Mouse (Mus musculus): Measurements from ENCODE around the gene Abcc4.
"Not testable (repeated sequence)": the region's sequence is repeated elsewhere in the genome, so short reads cannot be mapped to it uniquely, and the experiment has no call there.

Gene Abcc4

GRCm38 (mm10) chr14:118676308-118676994 is 29.6 kb downstream of the Abcc4 start:
- DNase-seq, result no peak

- peak in 1 of 2 experiments; percentile 36 for DNase-seq
Measured at GRCm38 (mm10) chr14:118674705-118675139, 31.3 kb downstream of the Abcc4 start.

GRCm38 (mm10) chr14:118674224-118674623 is 31.8 kb downstream of the Abcc4 start:
- DNase-seq, result no peak

GRCm38 (mm10) chr14:118673501-118673900 is 32.5 kb downstream of the Abcc4 start:
- DNase-seq, result no peak

GRCm38 (mm10) chr14:118672931-118673330 is 33.1 kb downstream of the Abcc4 start:
- DNase-seq, result not testable (repeated sequence)

- peak in 1 of 2 experiments; percentile 44 for DNase-seq
Measured at GRCm38 (mm10) chr14:118667499-118667898, 38.5 kb downstream of the Abcc4 start.

- no peak for DNase-seq
Measured at GRCm38 (mm10) chr14:118664661-118665060, 41.4 kb downstream of the Abcc4 start.

GRCm38 (mm10) chr14:118662625-118663276 is 43.3 kb downstream of the Abcc4 start:
- peak in 1 of 2 experiments; percentile 13 for DNase-seq

- peak in 1 of 2 experiments; percentile 15 for DNase-seq
Measured at GRCm38 (mm10) chr14:118662124-118662523, 43.9 kb downstream of the Abcc4 start.

- no peak for DNase-seq
Measured at GRCm38 (mm10) chr14:118659230-118659629, 46.8 kb downstream of the Abcc4 start.

GRCm38 (mm10) chr14:118658328-118658692 is 47.7 kb downstream of the Abcc4 start:
- no peak for DNase-seq

GRCm38 (mm10) chr14:118657673-118658327 is 48.2 kb downstream of the Abcc4 start:
- DNase-seq, result peak in 1 of 2 experiments; percentile 20

- no peak for DNase-seq
Measured at GRCm38 (mm10) chr14:118657206-118657605, 48.8 kb downstream of the Abcc4 start.

- peak; percentile 20 to 25 for DNase-seq
Measured at GRCm38 (mm10) chr14:118656036-118656435, 50.0 kb downstream of the Abcc4 start.

- DNase-seq, result peak in 1 of 2 experiments; percentile 28
Measured at GRCm38 (mm10) chr14:118654903-118655302, 51.1 kb downstream of the Abcc4 start.

- DNase-seq, result peak in 1 of 2 experiments; percentile 8
Measured at GRCm38 (mm10) chr14:118651704-118652439, 54.1 kb downstream of the Abcc4 start.

GRCm38 (mm10) chr14:118649895-118650256 is 56.1 kb downstream of the Abcc4 start:
- DNase-seq, result no peak

GRCm38 (mm10) chr14:118649199-118649894 is 56.7 kb downstream of the Abcc4 start:
- no peak for DNase-seq

- not testable (repeated sequence) for DNase-seq
Measured at GRCm38 (mm10) chr14:118642940-118643591, 63.0 kb downstream of the Abcc4 start.

- no peak for DNase-seq
Measured at GRCm38 (mm10) chr14:118642140-118642539, 63.9 kb downstream of the Abcc4 start.

- no peak for DNase-seq
Measured at GRCm38 (mm10) chr14:118638447-118639275, 67.4 kb downstream of the Abcc4 start.

Measured in lung, postnatal 4 days (tissue).